Mouse (Mus musculus) myocyte (in vitro differentiated cells): ENCODE results near the gene Srrm3. TPM values are rescaled to one million over a fixed set of nuclear protein-coding genes. Genes with fewer than 3 reads are reported as not detected.

Experiments used
- H3K27me3 ChIP-seq: one replicate; pipeline ENCODE4 v1.6.1; 2011; ENCODE audit not compliant: control insufficient read depth, insufficient read depth, insufficient read length
- H3K36me3 ChIP-seq: one replicate; pipeline ENCODE4 v1.6.1; 2011; ENCODE audit not compliant: control insufficient read depth, insufficient read depth
- H3K4me2 ChIP-seq: one replicate; pipeline ENCODE4 v1.6.1; 2011; ENCODE audit warnings: low read depth, control low read depth
- H3K4me3 ChIP-seq: one replicate; pipeline ENCODE4 v1.5.1; 2011; ENCODE audit warnings: mild to moderate bottlenecking, control low read depth, moderate library complexity
- H3K79me2 ChIP-seq: one replicate; pipeline ENCODE4 v1.6.1; 2011; ENCODE audit not compliant: control insufficient read depth, insufficient read depth
- H3ac ChIP-seq: one replicate; pipeline ENCODE4 v1.6.1; 2011; ENCODE audit not compliant: control insufficient read depth, insufficient read length
- CEBPB ChIP-seq: IDR thresholded peaks from 2 replicates; pipeline ENCODE4 v1.6.1; 2011; ENCODE audit warnings: mild to moderate bottlenecking, moderate library complexity; ENCODE audit not compliant: poor library complexity, insufficient read depth, severe bottlenecking
- E2F4 ChIP-seq: IDR thresholded peaks from one replicate; pipeline ENCODE4 v1.6.1; 2011; ENCODE audit warnings: mild to moderate bottlenecking, control low read depth, moderate library complexity; ENCODE audit not compliant: insufficient read depth
- MAX ChIP-seq: IDR thresholded peaks from one replicate; pipeline ENCODE4 v1.6.1; 2011; ENCODE audit warnings: low read depth, mild to moderate bottlenecking, control low read depth
- MYOD1 ChIP-seq, 3 experiments: IDR thresholded peaks; one replicate each; pipeline ENCODE4 v1.6.1; 2011; ENCODE audit warnings: control low read depth in 2 of 3, low read depth in 2 of 3, mild to moderate bottlenecking in 2 of 3, moderate library complexity in 1 of 3; ENCODE audit not compliant: insufficient read length in 2 of 3, control insufficient read depth in 1 of 3
- MYOG ChIP-seq, 3 experiments: IDR thresholded peaks; one replicate each; pipeline ENCODE4 v1.6.1; 2011; ENCODE audit warnings: control low read depth in 2 of 3, low read depth in 2 of 3, mild to moderate bottlenecking in 2 of 3; ENCODE audit not compliant: insufficient read length in 2 of 3, control insufficient read depth in 1 of 3, insufficient read depth in 1 of 3
- POLR2A ChIP-seq: IDR thresholded peaks from one replicate; pipeline ENCODE4 v1.6.1; 2011; ENCODE audit warnings: low read depth, mild to moderate bottlenecking, control low read depth, moderate library complexity; ENCODE audit not compliant: insufficient read length
- POLR2AphosphoS2 ChIP-seq: IDR thresholded peaks from one replicate; pipeline ENCODE4 v1.6.1; 2011; ENCODE audit warnings: low read depth, control low read depth; ENCODE audit not compliant: insufficient read length
- REST ChIP-seq: IDR thresholded peaks from one replicate; pipeline ENCODE4 v1.6.1; 2011; ENCODE audit warnings: mild to moderate bottlenecking, control low read depth, moderate library complexity; ENCODE audit not compliant: insufficient read depth, insufficient read length
- SRF ChIP-seq: IDR thresholded peaks from one replicate; pipeline ENCODE4 v1.6.1; 2011; ENCODE audit warnings: low read depth; ENCODE audit not compliant: control insufficient read depth, insufficient read length
- TCF12 ChIP-seq: IDR thresholded peaks from one replicate; pipeline ENCODE4 v1.6.1; 2011; ENCODE audit warnings: mild to moderate bottlenecking, control low read depth; ENCODE audit not compliant: poor library complexity, insufficient read depth, severe bottlenecking
- TCF3 ChIP-seq: IDR thresholded peaks from one replicate; pipeline ENCODE4 v1.6.1; 2011; ENCODE audit warnings: low read depth, control low read depth; ENCODE audit not compliant: insufficient read length
- USF1 ChIP-seq: IDR thresholded peaks from one replicate; pipeline ENCODE4 v1.6.1; 2011; ENCODE audit warnings: low read depth, mild to moderate bottlenecking, control low read depth, moderate library complexity
- polyA plus RNA-seq: library from polyadenylated mRNA; unstranded; fragments of >200 nt; fragmentation: generic; extraction: Trizol; gene quantifications from one replicate; pipeline ENCODE4 v1.2.1, GENCODE M21; 2012; ENCODE audit warnings: missing spikeins

Srrm3 gene
- polyA plus RNA-seq, 1 experiment = not detected

DNA sequence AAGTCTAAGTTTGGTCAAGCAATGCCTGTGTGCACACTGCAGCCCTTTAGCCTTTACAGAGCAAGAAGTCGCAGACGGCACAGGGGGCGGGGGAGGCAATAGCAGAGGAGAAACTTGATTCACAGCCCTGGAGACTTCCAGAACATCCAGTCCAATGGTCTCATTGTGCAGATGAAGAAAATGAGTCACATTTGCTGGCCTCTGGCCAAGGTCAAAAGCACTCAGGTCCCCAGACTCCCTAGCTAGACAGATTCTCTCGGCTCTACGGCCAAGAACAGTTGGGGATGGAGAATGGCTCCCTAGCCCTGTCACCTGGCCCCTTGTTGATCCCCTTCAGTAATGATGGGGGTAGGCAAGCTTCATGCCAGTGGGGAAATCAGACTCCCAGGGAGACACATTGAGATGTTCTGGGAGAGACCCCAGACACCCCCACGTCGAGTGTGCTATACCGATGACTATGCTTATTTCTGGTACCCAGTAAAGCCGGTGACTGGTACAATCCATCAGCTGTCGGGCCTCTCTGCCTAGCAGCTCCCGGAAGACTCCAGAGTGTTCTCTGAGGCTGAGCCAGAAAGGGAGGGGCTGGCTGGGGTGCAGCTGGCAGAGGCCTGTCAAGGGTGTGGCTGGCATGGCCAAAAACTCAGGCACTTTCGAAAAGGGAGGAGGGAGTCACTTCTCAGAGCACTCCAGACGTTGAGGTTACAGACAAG is 72.9 kb downstream of the Srrm3 start:
- Histone ChIP-seq H3K4me3 (no peak overlapping the region), H3K4me2 (peak overlapping the region; percentile 74), H3K36me3 (no peaks in the 10 kb centered on the region), H3K27me3 (no peaks in the 10 kb centered on the region), H3K79me2 (no peaks in the 10 kb centered on the region), H3ac (no peak overlapping the region)
- TF ChIP-seq CEBPB = no peak
- no peak for TF ChIP-seq USF1
- TF ChIP-seq MYOD1 (IDR thresholded peaks at IDR 0.05; ENCODE audit: control insufficient read depth in 1 of 3, insufficient read length in 2 of 3, low read depth in 2 of 3) = peak; percentile 77 to 90 (median 89)
- peak; percentile 56 to 96 (median 74) for TF ChIP-seq MYOG (IDR thresholded peaks at IDR 0.05; ENCODE audit: control insufficient read depth in 1 of 3, insufficient read depth in 1 of 3, insufficient read length in 2 of 3, low read depth in 2 of 3)
- TF ChIP-seq SRF = no peak
- TF ChIP-seq TCF3 = peak; percentile 18
- peak; percentile 27 for TF ChIP-seq POLR2AphosphoS2
- peak; percentile 64 for TF ChIP-seq TCF12

DNA sequence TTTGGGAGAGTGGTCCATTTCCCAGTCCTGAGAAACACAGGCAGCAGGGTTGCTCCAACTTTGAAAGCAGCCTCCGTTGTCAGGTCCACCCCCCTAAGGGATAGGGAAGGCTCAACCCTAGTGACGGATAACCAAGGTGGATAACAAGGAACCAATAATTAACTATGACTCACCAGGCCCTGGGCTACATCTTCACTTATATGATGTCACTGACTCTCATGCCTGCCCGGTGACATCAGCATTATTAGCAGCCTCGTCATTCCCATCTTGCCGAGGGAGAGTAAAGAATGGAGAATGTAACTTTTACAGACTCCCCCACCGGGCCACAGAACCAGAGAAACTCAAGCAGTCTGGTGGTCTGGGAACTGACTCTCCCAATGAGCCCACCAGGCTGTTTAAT is 78.0 kb downstream of the Srrm3 start:
- TF ChIP-seq MYOG (IDR thresholded peaks at IDR 0.05; ENCODE audit: control insufficient read depth in 1 of 3, insufficient read depth in 1 of 3, insufficient read length in 2 of 3, low read depth in 2 of 3) = no peak
- TF ChIP-seq CEBPB = no peak
- TF ChIP-seq USF1 = no peak
- no peak for TF ChIP-seq MAX
- TF ChIP-seq POLR2A = no peak
- TF ChIP-seq TCF12 = no peak
- no peak for TF ChIP-seq TCF3
- TF ChIP-seq REST = no peak
- no peak for TF ChIP-seq POLR2AphosphoS2
- TF ChIP-seq E2F4 = no peak
- TF ChIP-seq SRF = no peak
- no peak for TF ChIP-seq MYOD1 (IDR thresholded peaks at IDR 0.05; ENCODE audit: control insufficient read depth in 1 of 3, insufficient read length in 2 of 3, low read depth in 2 of 3)
- Histone ChIP-seq H3K27me3 (no peaks in the 10 kb centered on the region), H3K4me2 (peak overlapping the region; percentile 5), H3K79me2 (peaks cover 9% of the 10 kb centered on the region), H3K36me3 (no peaks in the 10 kb centered on the region), H3ac (no peak overlapping the region), H3K4me3 (no peak overlapping the region)

DNA sequence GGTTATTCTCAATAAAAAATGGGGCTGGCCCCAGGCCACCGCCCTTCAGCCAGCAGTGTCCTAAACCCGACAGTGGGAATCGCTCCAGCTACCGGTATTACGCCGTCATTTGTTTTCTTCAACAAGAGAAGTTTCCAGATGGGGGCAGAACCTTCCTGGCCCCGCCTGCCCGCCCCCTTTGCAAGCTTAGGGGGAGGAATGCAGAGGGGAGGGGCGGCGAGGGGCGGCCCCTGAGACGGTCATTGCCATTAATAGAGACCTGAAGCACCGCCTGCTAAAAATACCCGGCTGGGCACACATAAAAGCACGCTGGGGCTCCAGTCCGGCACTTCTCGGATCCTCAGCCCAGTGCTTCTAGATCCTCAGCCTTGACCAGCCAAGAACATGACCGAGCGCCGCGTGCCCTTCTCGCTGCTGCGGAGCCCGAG is 81.0 kb downstream of the Srrm3 start, which contains the start of gene Hspb1:
Hspb1 (plus strand) TSS at position 245 of the 428 bp plus-strand sequence.
- Histone ChIP-seq H3K79me2 (peaks cover 9% of the 10 kb centered on the region), H3K4me2 (peak within 1 kb of the TSS; percentile 93), H3K36me3 (no peaks in the 10 kb centered on the region), H3K27me3 (no peaks in the 10 kb centered on the region), H3K4me3 (peak within 1 kb of the TSS; percentile 80), H3ac (no peak within 1 kb of the TSS)
- TF ChIP-seq CEBPB = no peak
- peak; percentile 62 for TF ChIP-seq POLR2A
- TF ChIP-seq MYOG (IDR thresholded peaks at IDR 0.05; ENCODE audit: control insufficient read depth in 1 of 3, insufficient read depth in 1 of 3, insufficient read length in 2 of 3, low read depth in 2 of 3) = no peak
- no peak for TF ChIP-seq TCF12
- TF ChIP-seq REST = no peak
- TF ChIP-seq E2F4 = no peak
- no peak for TF ChIP-seq TCF3
- TF ChIP-seq SRF = no peak
- TF ChIP-seq POLR2AphosphoS2 = peak; percentile 57
- TF ChIP-seq MAX = no peak
- no peak for TF ChIP-seq MYOD1 (IDR thresholded peaks at IDR 0.05; ENCODE audit: control insufficient read depth in 1 of 3, insufficient read length in 2 of 3, low read depth in 2 of 3)
- TF ChIP-seq USF1 = no peak

DNA sequence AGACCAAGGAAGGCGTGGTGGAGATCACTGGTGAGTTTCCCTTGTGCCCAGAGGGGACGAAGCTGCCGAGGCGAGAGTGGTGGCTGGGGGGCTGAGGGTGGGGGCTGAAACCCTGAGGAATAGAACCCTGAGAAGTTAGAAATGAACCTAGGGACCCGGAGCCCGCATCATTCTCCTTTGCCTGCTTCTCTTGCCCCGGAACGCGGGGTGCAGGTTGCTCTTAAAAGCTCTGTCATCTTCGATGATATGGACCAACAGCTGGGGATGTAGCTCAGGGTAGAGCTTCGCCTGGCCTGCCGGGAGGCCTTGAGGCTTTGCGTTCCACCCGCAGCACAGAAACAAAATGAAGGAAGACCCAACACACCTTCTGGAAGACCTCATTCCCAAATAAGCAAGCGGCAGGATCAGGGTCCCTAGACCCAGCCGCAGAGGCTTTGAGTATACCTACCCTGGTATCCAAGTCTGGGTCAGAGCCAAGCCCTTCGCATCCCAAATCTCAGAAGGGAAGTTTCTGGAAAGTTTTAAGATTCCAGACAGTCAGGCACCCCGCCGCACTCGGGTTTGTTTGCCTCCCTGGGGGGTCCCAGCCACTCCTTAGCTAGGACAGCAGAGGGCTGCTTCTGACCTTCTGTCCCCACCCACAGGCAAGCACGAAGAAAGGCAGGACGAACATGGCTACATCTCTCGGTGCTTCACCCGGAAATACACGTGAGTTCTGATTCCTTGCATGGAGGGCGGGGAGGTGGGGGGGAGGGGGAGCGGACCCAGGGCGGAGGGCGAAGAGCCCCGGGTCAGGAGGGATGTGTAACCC is 81.9 kb downstream of the Srrm3 start:
- H3K4me2 ChIP-seq = peak overlapping the region; percentile 82
- H3K4me3 ChIP-seq = peak overlapping the region; percentile 80
- no peaks in the 10 kb centered on the region for H3K36me3 ChIP-seq
- peak in 1 of 3 experiments; percentile 32 for TF ChIP-seq MYOG (IDR thresholded peaks at IDR 0.05; ENCODE audit: control insufficient read depth in 1 of 3, insufficient read depth in 1 of 3, insufficient read length in 2 of 3, low read depth in 2 of 3)
- no peak for TF ChIP-seq TCF12
- TF ChIP-seq USF1 = no peak
- no peak for TF ChIP-seq SRF
- peak; percentile 26 for TF ChIP-seq POLR2A
- no peak for TF ChIP-seq CEBPB
- TF ChIP-seq POLR2AphosphoS2 = no peak
- no peak for TF ChIP-seq REST
- TF ChIP-seq TCF3 = no peak
- peak; percentile 93 to 95 (median 94) for TF ChIP-seq MYOD1 (IDR thresholded peaks at IDR 0.05; ENCODE audit: control insufficient read depth in 1 of 3, insufficient read length in 2 of 3, low read depth in 2 of 3)
- no peak for TF ChIP-seq MAX
- no peak for TF ChIP-seq E2F4
- no peaks in the 10 kb centered on the region for H3K27me3 ChIP-seq
- peaks cover 9% of the 10 kb centered on the region for H3K79me2 ChIP-seq
- no peak overlapping the region for H3ac ChIP-seq
